Mouse (Mus musculus) liver, embryonic 18 days (tissue): Measurements from ENCODE around the gene Zfp600. TPM values are rescaled to one million over a fixed set of nuclear protein-coding genes. Genes with fewer than 3 reads are reported as not detected.

ENCODE experiments used
- polyA plus RNA-seq: library from polyadenylated mRNA; depleted of rRNA; stranded (reverse); fragments of >200 nt; gene quantifications from 2 replicates; pipeline ENCODE4 v1.2.3, GENCODE M21; 2012; rRNA removed

Gene Zfp600
- 0.11 TPM in 1 of 2 replicates, not detected in the other for polyA plus RNA-seq

DNA sequence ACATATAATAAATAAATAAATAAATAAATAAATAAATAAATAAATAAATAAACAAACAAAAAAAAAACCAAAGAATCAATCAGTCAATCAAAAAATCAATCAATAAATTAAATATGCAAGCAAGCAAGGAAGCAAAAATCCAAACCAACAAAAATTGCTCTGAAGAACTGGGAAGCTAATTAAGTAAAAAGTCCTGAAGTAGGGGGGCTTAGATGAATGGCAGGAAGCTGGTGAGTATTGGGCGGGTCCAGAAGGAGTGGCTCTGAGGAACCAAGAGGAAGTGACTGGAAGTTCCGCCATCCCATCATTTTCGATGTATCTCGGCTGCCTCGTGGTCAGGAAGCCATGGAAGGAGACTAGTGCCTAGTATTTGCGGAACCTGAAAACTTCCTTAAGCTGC, at the start of gene Zfp600:
Gene Zfp600, plus strand, starts transcription at position 301 of the 400 bp plus-strand sequence.

Other genes starting within 250 kb of the Zfp600 start
- gene Zfp987, start 59.5 kb upstream of the Zfp600 start, polyA plus RNA-seq = 0.04 and 0.08 TPM in 2 replicates